Mouse (Mus musculus) hindbrain, embryonic 12.5 days (tissue): ENCODE measurements at regions not wholly inside any gene's neighbourhood (a gene's known extent, or its start where the extent isn't known, plus 50 kb on each side); places are given as distances from the start of the nearest gene placed in this dataset.

Experiments used
- ATAC-seq: fragments of 200-750 bp; cut with Nextera tagmentation; 2 replicates; pipeline ENCODE4 v1.8.0; 2017; ENCODE audit warnings: moderate TSS enrichment; ENCODE audit not compliant: low FRiP score
- H3K27ac ChIP-seq: fragments of 300-500 bp; sonication (generic); 2 replicates; pipeline ENCODE4 v1.5.1; 2016; ENCODE audit warnings: mild to moderate bottlenecking
- H3K27me3 ChIP-seq: fragments of 300-500 bp; sonication (generic); 2 replicates; pipeline ENCODE4 v1.6.1; 2016; ENCODE audit warnings: mild to moderate bottlenecking
- H3K36me3 ChIP-seq: fragments of 300-500 bp; sonication (generic); 2 replicates; pipeline ENCODE4 v1.6.1; 2016; ENCODE audit warnings: mild to moderate bottlenecking
- H3K4me1 ChIP-seq: fragments of 300-500 bp; sonication (generic); 2 replicates; pipeline ENCODE4 v1.6.1; 2016
- H3K4me2 ChIP-seq: fragments of 300-500 bp; sonication (generic); replicated peaks from 2 replicates; pipeline ENCODE4 v1.6.1; 2016; ENCODE audit warnings: mild to moderate bottlenecking
- H3K4me3 ChIP-seq: fragments of 300-500 bp; sonication (generic); 2 replicates; pipeline ENCODE4 v1.5.1; 2016; ENCODE audit warnings: mild to moderate bottlenecking
- H3K9ac ChIP-seq: fragments of 300-500 bp; sonication (generic); 2 replicates; pipeline ENCODE4 v1.6.1; 2016; ENCODE audit warnings: mild to moderate bottlenecking, moderate library complexity
- H3K9me3 ChIP-seq: fragments of 300-500 bp; sonication (generic); replicated peaks from 2 replicates; pipeline ENCODE4 v1.6.1; 2016; ENCODE audit warnings: mild to moderate bottlenecking
- WGBS: fragments of 180-500 bp; shearing (Covaris S2); methylation state at CpG from one replicate; pipeline ENCODE4 v1.1.7; 2016; 5-methylcytosine and 5-hydroxymethylcytosine counted together

DNA sequence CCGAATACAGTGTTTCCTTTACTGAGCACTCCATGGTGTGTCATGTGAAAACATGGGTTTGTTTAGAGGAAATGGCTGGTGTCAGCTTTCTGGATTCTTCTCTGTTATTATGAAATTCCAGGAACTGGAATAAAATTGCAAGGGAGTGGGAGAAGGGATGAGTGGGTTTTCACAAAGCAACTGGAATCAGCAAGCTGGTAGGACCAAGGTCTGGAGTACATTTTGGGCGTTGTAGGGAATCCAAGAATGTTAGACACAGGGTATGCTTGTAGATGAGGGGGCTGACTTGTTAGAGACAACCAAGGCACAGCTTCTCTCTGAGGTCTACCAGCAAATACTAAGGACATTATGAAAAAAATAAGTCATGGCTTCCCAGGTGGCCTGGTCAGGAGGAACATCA is 233.8 kb downstream of the Clic5 start:
- H3K36me3 ChIP-seq = no peaks in the 10 kb centered on the region
- no peak for ATAC-seq
- 74% methylated on average over 2 of the region's 2 CpGs for WGBS
- H3K9me3 ChIP-seq = no peaks in the 10 kb centered on the region
- no peaks in the 10 kb centered on the region for H3K27me3 ChIP-seq
- no peak overlapping the region for H3K27ac ChIP-seq
- no peak overlapping the region for H3K9ac ChIP-seq
- H3K4me3 ChIP-seq = no peak overlapping the region
- H3K4me2 ChIP-seq = no peak overlapping the region
- H3K4me1 ChIP-seq = no peaks in the 10 kb centered on the region

DNA sequence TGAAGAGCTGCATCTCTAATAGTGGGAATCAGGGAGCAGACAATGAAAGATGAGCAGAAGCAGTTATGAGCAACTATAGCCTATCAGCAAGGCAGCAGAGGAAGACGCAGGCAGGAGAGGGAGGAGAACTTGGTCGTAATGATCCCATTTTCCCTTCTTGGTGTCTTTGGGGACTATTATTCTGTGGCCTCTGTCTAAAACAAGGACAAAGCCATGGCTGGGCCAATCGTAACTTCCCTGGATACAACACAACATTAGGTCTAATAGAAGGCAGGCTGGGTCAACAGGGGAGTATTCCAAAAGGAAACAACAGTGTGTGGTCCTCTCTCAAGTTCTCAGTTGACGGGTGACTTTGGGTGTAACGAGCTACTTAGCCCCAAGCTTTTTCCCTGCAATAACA is 234.5 kb downstream of the Clic5 start:
- H3K27me3 ChIP-seq = no peaks in the 10 kb centered on the region
- H3K36me3 ChIP-seq = no peaks in the 10 kb centered on the region
- 75% methylated on average over 5 of the region's 5 CpGs for WGBS
- H3K27ac ChIP-seq = no peak overlapping the region
- no peaks in the 10 kb centered on the region for H3K9me3 ChIP-seq
- ATAC-seq = no peak
- no peak overlapping the region for H3K4me2 ChIP-seq
- H3K4me1 ChIP-seq = no peaks in the 10 kb centered on the region
- no peak overlapping the region for H3K4me3 ChIP-seq
- H3K9ac ChIP-seq = no peak overlapping the region

DNA sequence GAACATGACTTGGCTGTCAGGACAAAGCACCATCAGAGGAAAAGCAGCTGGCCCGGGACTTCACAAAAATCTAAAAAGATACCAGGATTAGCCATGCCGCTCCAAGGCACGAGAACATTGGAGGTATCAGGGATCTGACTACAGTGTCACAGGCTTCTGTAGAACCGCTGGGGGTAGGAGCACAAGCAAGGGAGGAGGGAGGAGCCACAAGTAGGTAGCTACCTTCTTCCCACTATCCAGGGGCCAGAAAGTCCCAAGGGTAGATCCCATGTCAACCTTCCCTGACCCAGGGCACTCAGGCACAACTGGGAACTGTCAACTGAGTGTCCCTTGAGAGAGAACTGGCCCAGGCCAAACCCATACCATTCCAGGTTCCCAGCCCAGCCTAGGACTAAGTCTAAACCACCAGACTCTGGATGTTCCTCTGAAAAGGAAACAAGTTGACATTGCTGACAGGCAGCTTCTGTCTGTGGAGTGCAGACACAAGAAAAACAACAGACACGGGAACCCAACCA is 235.1 kb downstream of the Clic5 start:
- H3K4me2 ChIP-seq = no peak overlapping the region
- H3K9me3 ChIP-seq = no peaks in the 10 kb centered on the region
- WGBS = 76% methylated on average over 5 of the region's 5 CpGs
- no peak overlapping the region for H3K4me3 ChIP-seq
- H3K36me3 ChIP-seq = no peaks in the 10 kb centered on the region
- ATAC-seq = no peak
- no peaks in the 10 kb centered on the region for H3K4me1 ChIP-seq
- H3K9ac ChIP-seq = no peak overlapping the region
- H3K27ac ChIP-seq = no peak overlapping the region
- no peaks in the 10 kb centered on the region for H3K27me3 ChIP-seq

DNA sequence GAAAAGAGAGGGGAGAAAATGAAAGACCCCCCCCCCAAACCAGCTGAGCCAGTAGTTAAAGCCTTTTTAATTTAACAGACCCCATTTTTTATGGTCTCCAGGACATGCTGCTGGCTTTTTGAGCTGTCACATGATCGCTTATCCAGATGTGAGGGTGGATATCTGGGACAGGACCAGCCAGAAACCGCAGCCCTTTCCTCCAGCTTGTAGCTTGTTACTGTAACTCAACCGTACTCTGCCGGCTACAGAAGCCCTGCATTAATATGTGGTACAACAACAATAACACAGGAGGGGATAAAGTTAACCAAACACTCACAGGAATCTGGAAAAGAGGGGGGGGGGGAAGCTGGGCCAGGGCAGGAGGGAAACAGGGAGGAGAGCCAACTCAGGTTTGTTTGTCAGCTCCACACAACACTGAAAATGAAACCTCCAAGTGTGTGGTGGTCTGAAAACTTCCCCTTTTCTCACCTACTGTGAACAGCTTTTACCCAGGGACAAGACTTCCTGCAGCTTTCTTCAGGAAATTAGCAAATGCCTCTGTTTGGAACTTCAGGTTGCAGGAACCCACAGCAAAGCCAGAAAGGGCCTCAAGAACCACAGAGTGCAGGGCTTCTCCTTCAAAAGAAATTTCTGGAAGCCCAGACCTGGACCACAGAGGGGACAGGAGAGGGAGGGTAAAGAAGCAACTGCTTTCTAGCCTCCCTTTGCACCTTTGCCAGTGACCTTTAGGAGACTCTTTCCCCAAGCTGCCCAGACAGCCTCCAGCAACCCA is 244.3 kb downstream of the Clic5 start:
- Histone ChIP-seq H3K27me3 (no peaks in the 10 kb centered on the region), H3K4me1 (no peaks in the 10 kb centered on the region), H3K9ac (no peak overlapping the region), H3K4me2 (no peak overlapping the region), H3K27ac (peak overlapping the region; percentile 14; the same call in 1 of the 2 replicates), H3K36me3 (no peaks in the 10 kb centered on the region), H3K4me3 (no peak overlapping the region), H3K9me3 (no peaks in the 10 kb centered on the region)
- WGBS = 67% methylated on average over 4 of the region's 4 CpGs
- no peak for ATAC-seq

DNA sequence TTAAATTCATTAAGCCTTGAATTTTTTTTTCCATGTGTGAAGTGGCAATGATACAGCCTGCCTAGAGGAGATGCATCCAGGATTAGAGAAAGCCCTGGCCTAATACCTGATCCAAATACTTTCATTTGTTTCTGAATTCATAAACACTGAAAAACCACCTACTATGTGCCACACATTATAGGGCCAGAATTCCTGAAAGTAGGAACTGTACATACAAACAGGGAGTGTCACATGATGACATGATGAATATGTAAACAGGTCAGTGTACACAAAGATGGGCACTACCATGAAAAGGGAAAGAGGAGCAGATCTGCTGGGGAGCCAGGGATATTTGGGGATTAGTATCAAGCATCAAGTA is 244.9 kb downstream of the Clic5 start:
- Histone ChIP-seq H3K4me3 (no peak overlapping the region), H3K27me3 (no peaks in the 10 kb centered on the region), H3K4me2 (no peak overlapping the region), H3K36me3 (no peaks in the 10 kb centered on the region), H3K4me1 (no peaks in the 10 kb centered on the region), H3K9ac (no peak overlapping the region), H3K27ac (no peak overlapping the region), H3K9me3 (no peaks in the 10 kb centered on the region)
- no peak for ATAC-seq

DNA sequence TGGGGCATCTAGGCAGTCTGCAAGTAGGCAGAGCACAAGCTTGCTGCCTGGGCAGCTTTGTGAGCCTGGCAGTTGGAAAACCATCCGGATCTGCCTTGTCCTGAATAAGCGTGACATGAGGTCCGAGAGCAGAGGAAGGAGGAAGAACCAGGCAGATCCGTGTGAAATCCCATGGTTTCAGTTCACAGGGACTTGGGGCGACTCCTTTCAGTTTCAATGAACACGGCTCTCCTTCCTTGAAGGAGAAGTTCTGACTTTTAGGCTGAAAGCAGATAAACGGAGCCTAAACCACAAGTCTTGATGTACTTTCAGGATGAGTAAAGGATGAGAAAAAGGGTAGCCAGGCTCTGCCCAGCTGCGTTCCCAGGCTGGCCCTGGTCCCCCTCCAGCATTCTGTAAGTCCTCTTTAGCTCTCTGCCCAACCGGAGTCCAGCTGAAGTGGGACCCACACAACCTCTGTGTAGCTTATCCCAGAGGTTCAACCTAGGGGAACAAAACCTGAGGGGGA is 248.2 kb downstream of the Clic5 start:
- WGBS = 89% methylated on average over 9 of the region's 9 CpGs
- no peak overlapping the region for H3K27ac ChIP-seq
- no peaks in the 10 kb centered on the region for H3K36me3 ChIP-seq
- no peak for ATAC-seq
- no peaks in the 10 kb centered on the region for H3K9me3 ChIP-seq
- no peaks in the 10 kb centered on the region for H3K4me1 ChIP-seq
- H3K4me3 ChIP-seq = no peak overlapping the region
- H3K9ac ChIP-seq = no peak overlapping the region
- no peaks in the 10 kb centered on the region for H3K27me3 ChIP-seq
- no peak overlapping the region for H3K4me2 ChIP-seq

DNA sequence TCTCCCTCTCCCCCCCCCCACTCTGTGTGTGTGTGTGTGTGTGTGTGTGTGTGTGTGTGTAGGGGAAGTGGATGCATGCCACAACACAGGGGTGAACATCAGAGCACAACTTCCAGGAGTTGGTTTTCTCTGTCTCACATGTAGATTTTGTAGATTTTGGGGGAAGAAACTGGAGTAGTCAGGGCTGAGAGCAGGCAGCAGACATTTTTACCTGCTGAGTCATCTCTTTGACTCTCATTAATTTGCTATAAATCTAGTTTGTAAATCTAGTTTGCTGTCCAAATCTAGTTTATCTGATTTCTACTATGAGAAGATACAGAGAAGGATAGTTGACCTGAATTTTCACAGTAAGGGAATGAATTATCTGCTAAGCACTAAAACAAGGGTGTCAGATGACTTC is 250.1 kb downstream of the Clic5 start:
- H3K36me3 ChIP-seq = no peaks in the 10 kb centered on the region

DNA sequence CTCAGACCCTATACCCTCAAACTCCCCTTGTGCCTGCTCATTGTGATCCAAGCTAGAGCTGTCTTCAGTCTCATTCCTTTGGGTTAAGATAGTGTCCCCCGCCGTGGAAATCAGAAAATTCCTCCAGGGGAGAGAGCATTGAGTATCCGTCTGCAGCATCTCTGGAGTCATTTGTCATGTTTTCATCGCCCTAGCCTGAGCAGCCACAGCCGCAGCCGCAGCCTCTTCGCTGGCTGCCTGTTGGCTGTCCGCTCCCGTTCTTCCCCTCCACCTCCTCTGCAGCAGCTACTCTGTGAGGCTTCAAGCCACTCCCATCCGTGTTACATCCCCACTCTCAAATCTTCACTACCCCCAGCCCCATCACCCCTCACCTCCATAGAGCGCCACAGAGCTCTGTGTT is 255.1 kb downstream of the Clic5 start:
- H3K9ac ChIP-seq = no peak overlapping the region
- no peak overlapping the region for H3K4me2 ChIP-seq
- no peak overlapping the region for H3K4me3 ChIP-seq
- H3K27ac ChIP-seq = no peak overlapping the region
- H3K4me1 ChIP-seq = 0 out of 2 replicates have a peak, but pooled peaks cover 4% of the 10 kb centered on the region
- H3K9me3 ChIP-seq = no peaks in the 10 kb centered on the region
- H3K36me3 ChIP-seq = no peaks in the 10 kb centered on the region
- WGBS = 46% methylated on average over 11 of the region's 11 CpGs
- no peaks in the 10 kb centered on the region for H3K27me3 ChIP-seq
- no peak for ATAC-seq

More for the DNA sequence above, 250.1 kb downstream of the Clic5 start:
- H3K4me2 ChIP-seq = no peak overlapping the region
- no peaks in the 10 kb centered on the region for H3K27me3 ChIP-seq
- H3K4me1 ChIP-seq = 0 out of 2 replicates have a peak, but pooled peaks cover 3% of the 10 kb centered on the region
- no peak for ATAC-seq
- H3K27ac ChIP-seq = no peak overlapping the region
- H3K4me3 ChIP-seq = no peak overlapping the region
- no peak overlapping the region for H3K9ac ChIP-seq
- H3K9me3 ChIP-seq = no peaks in the 10 kb centered on the region

DNA sequence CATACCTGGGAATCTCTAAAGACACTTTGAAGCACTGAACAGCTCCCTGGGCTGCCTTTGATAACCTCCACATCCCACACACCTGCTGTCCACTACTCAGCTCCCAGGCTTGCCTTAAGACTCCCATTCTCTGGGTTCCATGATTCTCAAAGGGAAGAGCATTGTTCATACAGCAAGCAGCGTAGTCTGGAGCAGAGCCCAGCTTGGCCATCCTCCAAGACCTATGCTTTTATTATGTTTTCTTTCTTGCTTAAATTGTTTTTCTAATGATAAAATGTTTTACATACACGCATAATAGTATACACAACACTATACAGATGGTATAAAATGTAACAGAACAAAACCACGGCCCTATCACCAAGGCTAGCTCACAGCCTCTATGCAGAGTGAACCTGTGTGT is 257.0 kb downstream of the Clic5 start:
- WGBS = 86% methylated on average over 3 of the region's 3 CpGs
- H3K4me2 ChIP-seq = no peak overlapping the region
- no peak overlapping the region for H3K27ac ChIP-seq
- H3K9ac ChIP-seq = no peak overlapping the region
- no peak for ATAC-seq
- H3K27me3 ChIP-seq = no peaks in the 10 kb centered on the region
- 0 out of 2 replicates have a peak, but pooled peaks cover 4% of the 10 kb centered on the region for H3K4me1 ChIP-seq
- no peaks in the 10 kb centered on the region for H3K36me3 ChIP-seq
- no peak overlapping the region for H3K4me3 ChIP-seq
- H3K9me3 ChIP-seq = no peaks in the 10 kb centered on the region
